Mouse (Mus musculus) limb, embryonic 13.5 days (tissue): ENCODE measurements at regions not wholly inside any gene's neighbourhood (a gene's known extent, or its start where the extent isn't known, plus 50 kb on each side); places are given as distances from the start of the nearest gene placed in this dataset.

Experiments
- ATAC-seq: fragments of 200-750 bp; cut with Nextera tagmentation; 2 replicates; pipeline ENCODE4 v1.8.0; 2017; ENCODE audit warnings: low read depth, moderate number of reproducible peaks, moderate TSS enrichment; ENCODE audit not compliant: low FRiP score
- H3K27ac ChIP-seq: fragments of 300-500 bp; sonication (generic); 2 replicates; pipeline ENCODE4 v1.5.1; 2015; ENCODE audit warnings: inconsistent platforms, mild to moderate bottlenecking, moderate library complexity
- H3K27me3 ChIP-seq: fragments of 300-500 bp; sonication (generic); 2 replicates; pipeline ENCODE4 v1.6.1; 2015; ENCODE audit warnings: mild to moderate bottlenecking, inconsistent platforms
- H3K36me3 ChIP-seq: fragments of 300-500 bp; sonication (generic); 2 replicates; pipeline ENCODE4 v1.6.1; 2015; ENCODE audit warnings: inconsistent platforms, mild to moderate bottlenecking, moderate library complexity
- H3K4me1 ChIP-seq: fragments of 300-500 bp; sonication (generic); 2 replicates; pipeline ENCODE4 v1.6.1; 2015; ENCODE audit warnings: inconsistent platforms
- H3K4me2 ChIP-seq: fragments of 300-500 bp; sonication (generic); replicated peaks from 2 replicates; pipeline ENCODE4 v1.6.1; 2015; ENCODE audit warnings: inconsistent platforms, mild to moderate bottlenecking, moderate library complexity
- H3K4me3 ChIP-seq: fragments of 300-500 bp; sonication (generic); 2 replicates; pipeline ENCODE4 v1.5.1; 2015; ENCODE audit warnings: moderate library complexity, mild to moderate bottlenecking, inconsistent platforms
- H3K9ac ChIP-seq: fragments of 300-500 bp; sonication (generic); 2 replicates; pipeline ENCODE4 v1.6.1; 2015; ENCODE audit warnings: mild to moderate bottlenecking, inconsistent platforms
- H3K9me3 ChIP-seq: fragments of 300-500 bp; sonication (generic); 2 replicates; pipeline ENCODE4 v1.6.1; 2016; ENCODE audit warnings: inconsistent platforms
- WGBS: fragments of 180-500 bp; shearing (Covaris S2); methylation state at CpG from one replicate; pipeline ENCODE4 v1.1.7; 2015; 5-methylcytosine and 5-hydroxymethylcytosine counted together

DNA sequence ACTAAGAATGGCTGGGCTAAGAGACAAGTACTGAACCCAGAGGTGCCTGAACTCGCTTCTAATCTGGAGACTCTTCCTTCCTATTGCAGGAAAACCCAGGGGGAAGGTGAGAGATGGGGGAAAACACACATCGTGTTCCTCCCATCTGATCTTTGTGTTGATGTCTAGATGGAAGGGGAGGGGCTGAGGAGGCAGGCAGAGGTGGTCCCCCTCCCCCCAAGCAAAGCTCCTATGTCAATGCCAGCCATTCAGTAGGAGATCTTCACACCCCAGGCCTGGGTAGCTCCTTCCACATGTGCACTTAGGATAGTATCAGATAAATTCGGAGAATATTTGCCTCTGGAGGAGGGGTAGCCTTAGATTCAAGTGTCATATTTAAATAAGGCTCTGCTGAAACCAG, 118.0 kb upstream of the Ralgapa2 start:
- no peak overlapping the region for H3K27ac ChIP-seq
- 0 out of 2 replicates have a peak, but pooled peaks cover 4% of the 10 kb centered on the region for H3K27me3 ChIP-seq
- no peak overlapping the region for H3K9ac ChIP-seq
- no peak overlapping the region for H3K4me2 ChIP-seq
- no peaks in the 10 kb centered on the region for H3K36me3 ChIP-seq
- no peaks in the 10 kb centered on the region; the same call in 1 of the 2 replicates for H3K4me1 ChIP-seq
- no peaks in the 10 kb centered on the region for H3K9me3 ChIP-seq
- no peak for ATAC-seq
- WGBS, result 73% methylated on average over 3 of the region's 3 CpGs
- H3K4me3 ChIP-seq, result no peak overlapping the region

DNA sequence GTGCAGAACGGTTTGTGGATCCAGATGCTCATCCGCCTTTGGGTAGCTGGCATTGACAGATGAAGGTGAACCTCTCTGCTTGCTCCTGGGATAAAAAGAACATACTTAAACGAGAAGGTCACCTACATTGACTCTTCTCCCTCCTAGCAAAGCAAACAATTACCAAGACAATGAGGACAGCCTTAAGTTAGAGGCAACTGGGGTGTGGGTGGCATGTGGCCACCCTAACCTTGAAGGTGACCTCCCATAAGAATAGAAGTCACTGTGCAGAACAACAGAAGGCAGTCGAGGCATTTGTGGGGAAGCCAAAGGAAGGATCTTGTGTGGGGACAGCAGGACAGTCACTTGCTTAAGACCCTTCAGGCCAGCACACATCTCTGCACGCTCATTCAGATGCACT, 119.0 kb upstream of the Ralgapa2 start:
- H3K27me3 ChIP-seq, result 0 out of 2 replicates have a peak, but pooled peaks cover 4% of the 10 kb centered on the region
- no peak for ATAC-seq
- H3K36me3 ChIP-seq, result no peaks in the 10 kb centered on the region
- 77% methylated on average over 5 of the region's 5 CpGs for WGBS
- H3K4me1 ChIP-seq, result no peaks in the 10 kb centered on the region; the same call in 1 of the 2 replicates
- no peak overlapping the region for H3K27ac ChIP-seq
- H3K4me2 ChIP-seq, result no peak overlapping the region
- H3K4me3 ChIP-seq, result no peak overlapping the region
- no peak overlapping the region for H3K9ac ChIP-seq
- no peaks in the 10 kb centered on the region for H3K9me3 ChIP-seq

DNA sequence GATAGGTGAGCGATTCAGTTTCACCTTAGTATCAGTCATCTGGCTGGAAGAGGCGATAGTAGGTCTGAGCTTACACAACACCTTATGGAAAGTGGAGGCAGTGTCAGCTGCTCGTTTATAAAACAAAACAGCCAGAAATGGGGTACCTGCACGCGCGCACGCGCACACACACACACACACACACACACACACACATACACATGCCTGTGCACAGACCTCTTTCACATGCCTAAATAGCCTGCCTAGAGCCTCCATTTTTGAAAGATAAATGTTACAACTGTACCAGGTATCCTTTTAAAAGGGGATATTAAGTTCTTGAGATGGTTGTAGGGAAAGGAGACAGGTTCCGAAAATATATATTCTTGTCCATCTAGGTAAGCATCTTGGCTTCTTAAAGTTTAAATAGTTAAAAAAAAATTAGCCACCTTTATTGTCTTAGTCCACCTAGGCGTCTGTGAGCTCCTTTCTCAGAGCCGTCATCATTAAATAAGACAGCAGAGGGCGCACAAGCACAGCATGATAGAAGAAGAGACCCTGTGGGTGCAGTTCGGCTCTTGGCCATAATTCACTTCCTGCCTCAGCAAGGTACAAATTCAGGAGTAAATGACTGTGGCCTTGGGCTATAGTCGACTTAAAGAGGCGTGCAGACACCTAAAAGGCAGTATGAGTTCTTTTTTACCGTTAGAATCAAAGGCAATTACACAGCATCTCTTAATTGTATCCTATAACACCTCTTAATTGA, 121.4 kb upstream of the Ralgapa2 start:
- Histone ChIP-seq H3K36me3 (no peaks in the 10 kb centered on the region), H3K27me3 (no peaks in the 10 kb centered on the region), H3K9ac (no peak overlapping the region), H3K9me3 (no peaks in the 10 kb centered on the region), H3K4me2 (no peak overlapping the region), H3K4me3 (no peak overlapping the region), H3K4me1 (no peaks in the 10 kb centered on the region; the same call in 1 of the 2 replicates), H3K27ac (no peak overlapping the region)
- WGBS, result 47% methylated on average over 16 of the region's 16 CpGs
- ATAC-seq, result peak; percentile 54; the same call in 1 of the 2 replicates

DNA sequence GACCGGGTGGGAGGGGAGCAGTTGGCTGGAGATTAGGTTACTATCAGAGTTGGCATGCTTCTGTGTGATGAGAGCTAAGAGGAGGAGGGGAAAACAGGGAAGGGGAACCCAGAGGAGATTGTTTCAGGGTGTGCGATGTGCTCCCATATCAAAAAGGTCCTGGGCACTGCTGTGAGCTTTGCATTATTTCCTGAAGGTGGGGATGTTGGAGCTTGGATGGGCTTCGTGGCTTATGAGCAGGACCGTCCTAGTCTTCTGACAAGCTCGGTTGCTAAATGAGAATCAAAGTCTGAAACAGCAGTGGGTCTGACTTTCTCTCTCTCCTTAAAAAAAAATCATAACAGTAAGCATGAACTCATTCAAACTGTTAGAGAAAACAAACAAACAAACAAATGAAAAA, 125.4 kb upstream of the Ralgapa2 start:
- no peak overlapping the region for H3K4me2 ChIP-seq
- no peaks in the 10 kb centered on the region for H3K9me3 ChIP-seq
- H3K9ac ChIP-seq, result no peak overlapping the region
- no peak overlapping the region for H3K4me3 ChIP-seq
- ATAC-seq, result no peak
- no peaks in the 10 kb centered on the region; the same call in 1 of the 2 replicates for H3K4me1 ChIP-seq
- no peaks in the 10 kb centered on the region for H3K27me3 ChIP-seq
- H3K36me3 ChIP-seq, result no peaks in the 10 kb centered on the region
- H3K27ac ChIP-seq, result no peak overlapping the region
- WGBS, result 61% methylated on average over 5 of the region's 5 CpGs

DNA sequence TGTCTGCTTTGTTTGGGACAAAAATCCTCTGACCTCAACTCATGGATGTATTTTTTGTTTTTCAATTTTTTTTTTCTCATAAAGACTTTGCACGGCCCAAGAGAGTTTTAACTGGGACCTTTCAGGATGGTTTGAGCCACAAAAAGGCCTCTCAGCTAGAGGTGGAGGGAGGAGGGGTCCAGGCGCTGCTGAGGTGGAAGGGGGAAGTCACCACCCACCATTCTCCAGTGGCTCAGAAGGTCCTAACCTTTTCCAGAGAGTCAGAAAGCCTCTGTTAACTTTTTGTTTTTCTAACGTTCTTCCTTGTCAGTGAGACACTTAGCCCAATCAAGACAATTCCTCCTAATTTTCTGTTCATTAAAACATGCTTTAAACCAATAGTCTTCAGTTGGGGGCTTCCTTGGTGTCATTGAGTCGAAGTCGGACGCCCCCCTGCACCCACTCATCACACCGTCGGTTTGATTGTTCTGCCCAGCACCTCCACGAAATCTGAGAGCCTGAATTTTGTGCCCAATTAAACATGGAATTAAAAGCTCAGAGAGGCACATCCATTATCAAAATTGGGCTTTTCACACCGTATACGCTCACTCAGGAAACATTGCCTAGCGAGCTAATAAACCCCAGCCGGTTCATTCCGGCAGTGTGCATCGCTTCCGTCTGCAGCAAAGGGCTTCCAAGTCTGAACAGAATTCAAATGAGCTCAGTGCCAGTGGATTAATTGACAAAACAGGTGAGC, 134.3 kb upstream of the Ralgapa2 start:
- 25% methylated on average over 16 of the region's 16 CpGs for WGBS
- Histone ChIP-seq H3K27me3 (no peaks in the 10 kb centered on the region), H3K27ac (no peak overlapping the region), H3K4me3 (no peak overlapping the region), H3K36me3 (no peaks in the 10 kb centered on the region), H3K4me1 (peaks cover 8% of the 10 kb centered on the region; the same call in 1 of the 2 replicates), H3K9me3 (no peaks in the 10 kb centered on the region), H3K9ac (0 out of 2 replicates have a peak overlapping the region, but pooled peaks have one; percentile 25), H3K4me2 (peak overlapping the region; percentile 36)
- ATAC-seq, result peak; percentile 40; the same call in 1 of the 2 replicates

GRCm38 (mm10) chr2:146646973-146647282, 134.8 kb upstream of the Ralgapa2 start:
- ATAC-seq, result no peak
- H3K9ac ChIP-seq, result no peak overlapping the region
- no peak overlapping the region for H3K27ac ChIP-seq
- no peaks in the 10 kb centered on the region for H3K27me3 ChIP-seq
- 85% methylated on average over 2 of the region's 2 CpGs for WGBS
- no peak overlapping the region for H3K4me3 ChIP-seq
- no peaks in the 10 kb centered on the region for H3K9me3 ChIP-seq
- H3K4me1 ChIP-seq, result peaks cover 8% of the 10 kb centered on the region; the same call in 1 of the 2 replicates
- peak overlapping the region; percentile 36 for H3K4me2 ChIP-seq
- no peaks in the 10 kb centered on the region for H3K36me3 ChIP-seq

DNA sequence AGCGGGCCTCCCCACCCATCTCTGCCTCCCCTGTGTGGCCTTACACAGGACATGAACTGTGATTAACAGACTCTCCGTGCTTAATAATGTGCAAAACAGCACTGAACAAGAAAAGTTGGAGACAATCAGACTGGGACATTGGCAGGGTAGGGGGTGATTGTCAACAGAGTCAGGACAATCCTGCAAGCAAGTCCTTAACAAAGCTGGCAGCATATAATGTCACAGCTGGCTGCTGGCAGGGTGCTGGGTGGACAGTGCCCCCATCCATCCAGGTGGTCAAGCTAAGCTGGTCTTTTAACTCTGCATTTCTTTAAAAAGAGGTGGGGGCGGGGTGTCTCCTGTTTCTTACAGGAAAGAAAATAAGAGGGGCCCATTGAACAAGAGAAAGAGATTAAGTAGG, 149.2 kb upstream of the Ralgapa2 start:
- Histone ChIP-seq H3K27ac (no peak overlapping the region), H3K36me3 (no peaks in the 10 kb centered on the region), H3K27me3 (no peaks in the 10 kb centered on the region), H3K4me3 (no peak overlapping the region), H3K9me3 (no peaks in the 10 kb centered on the region), H3K4me2 (no peak overlapping the region), H3K4me1 (peaks cover 4% of the 10 kb centered on the region; the same call in 1 of the 2 replicates), H3K9ac (no peak overlapping the region)
- no peak for ATAC-seq
- 63% methylated on average over 3 of the region's 3 CpGs for WGBS

DNA sequence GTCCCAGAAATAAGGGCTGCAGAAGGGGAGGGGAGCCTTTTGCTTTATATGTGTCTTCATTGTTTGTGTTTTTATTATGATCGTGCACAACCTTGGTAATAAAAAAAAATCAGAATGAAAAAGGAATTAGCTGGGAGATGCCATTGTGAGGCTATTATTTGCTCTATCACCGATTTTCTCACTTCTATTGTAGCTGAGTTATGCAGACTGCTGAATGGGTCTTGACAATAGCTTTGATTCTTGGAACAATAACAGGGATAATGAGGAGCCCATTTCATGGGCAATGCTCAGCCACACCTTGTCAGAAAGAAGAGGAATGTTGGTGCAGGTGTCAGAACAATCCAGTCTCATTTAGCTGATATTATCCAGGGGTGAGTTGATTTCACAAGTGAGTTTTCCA, 160.6 kb upstream of the Ralgapa2 start:
- no peaks in the 10 kb centered on the region for H3K36me3 ChIP-seq
- no peaks in the 10 kb centered on the region for H3K4me1 ChIP-seq
- no peak for ATAC-seq
- H3K4me3 ChIP-seq, result no peak overlapping the region
- H3K27ac ChIP-seq, result no peak overlapping the region
- no peaks in the 10 kb centered on the region for H3K27me3 ChIP-seq
- no peak overlapping the region for H3K9ac ChIP-seq
- H3K4me2 ChIP-seq, result no peak overlapping the region
- WGBS, result 71% methylated on average over 2 of the region's 2 CpGs
- H3K9me3 ChIP-seq, result no peaks in the 10 kb centered on the region

- Histone ChIP-seq H3K36me3 (no peaks in the 10 kb centered on the region), H3K4me2 (no peak overlapping the region), H3K9me3 (no peaks in the 10 kb centered on the region), H3K27ac (no peak overlapping the region), H3K4me1 (peaks cover 7% of the 10 kb centered on the region; the same call in 1 of the 2 replicates), H3K27me3 (0 out of 2 replicates have a peak, but pooled peaks cover 3% of the 10 kb centered on the region), H3K9ac (no peak overlapping the region), H3K4me3 (no peak overlapping the region)
- 57% methylated on average over 3 of the region's 3 CpGs for WGBS
- no peak for ATAC-seq
Observed at GRCm38 (mm10) chr2:146681979-146682378, 169.8 kb upstream of the Ralgapa2 start.

DNA sequence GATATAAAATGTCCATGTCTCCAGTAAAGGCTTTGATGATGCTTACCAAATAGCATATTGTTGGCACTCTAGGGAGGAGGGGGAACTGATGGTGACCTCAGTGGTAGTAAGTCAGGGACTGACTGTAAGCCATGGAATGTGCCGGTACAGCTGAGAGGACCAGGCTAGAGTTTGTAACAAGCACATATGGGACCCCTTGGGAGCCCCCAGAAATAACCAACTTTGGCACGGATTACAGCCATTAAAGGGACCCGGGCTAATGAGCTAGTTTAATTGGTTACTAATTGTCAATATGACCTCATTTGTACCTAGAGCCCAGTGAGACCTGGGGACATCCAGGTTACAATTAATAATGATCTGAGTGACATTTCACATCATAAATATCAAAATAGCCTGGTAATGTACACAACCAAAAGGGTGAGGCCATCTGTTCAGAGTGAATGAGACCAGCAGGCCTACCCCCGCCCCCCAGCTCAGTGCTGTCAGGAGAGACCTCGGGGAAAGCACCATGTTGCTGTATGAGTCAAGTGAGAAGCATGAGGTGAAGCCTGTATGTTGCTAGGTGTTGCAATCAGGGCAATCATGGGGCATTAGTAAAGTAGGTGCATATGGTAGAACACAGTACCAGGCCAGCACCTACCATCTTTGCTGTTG, 169.7 kb upstream of the Kiz start:
- H3K27me3 ChIP-seq, result 0 out of 2 replicates have a peak, but pooled peaks cover 4% of the 10 kb centered on the region
- no peak overlapping the region for H3K4me2 ChIP-seq
- ATAC-seq, result 0 out of 2 replicates have a peak, but pooled peaks have one; percentile 49
- H3K9ac ChIP-seq, result no peak overlapping the region
- H3K27ac ChIP-seq, result no peak overlapping the region
- H3K4me3 ChIP-seq, result no peak overlapping the region
- 30% methylated on average over 5 of the region's 5 CpGs for WGBS
- H3K36me3 ChIP-seq, result no peaks in the 10 kb centered on the region
- peaks cover 7% of the 10 kb centered on the region; the same call in 1 of the 2 replicates for H3K4me1 ChIP-seq
- H3K9me3 ChIP-seq, result no peaks in the 10 kb centered on the region

GRCm38 (mm10) chr2:146688544-146688943, 167.1 kb upstream of the Kiz start:
- 70% methylated on average over 7 of the region's 7 CpGs for WGBS
- peaks cover 19% of the 10 kb centered on the region for H3K4me1 ChIP-seq
- no peak overlapping the region for H3K9ac ChIP-seq
- H3K36me3 ChIP-seq, result no peaks in the 10 kb centered on the region
- no peak overlapping the region for H3K27ac ChIP-seq
- H3K4me2 ChIP-seq, result no peak overlapping the region
- 0 out of 2 replicates have a peak, but pooled peaks cover 4% of the 10 kb centered on the region for H3K27me3 ChIP-seq
- ATAC-seq, result no peak
- H3K4me3 ChIP-seq, result no peak overlapping the region
- H3K9me3 ChIP-seq, result no peaks in the 10 kb centered on the region

GRCm38 (mm10) chr2:146693484-146693883, 162.2 kb upstream of the Kiz start:
- no peak for ATAC-seq
- no peaks in the 10 kb centered on the region for H3K27me3 ChIP-seq
- H3K9me3 ChIP-seq, result no peaks in the 10 kb centered on the region
- no peak overlapping the region for H3K4me3 ChIP-seq
- no peaks in the 10 kb centered on the region for H3K36me3 ChIP-seq
- no peak overlapping the region for H3K4me2 ChIP-seq
- WGBS, result 15% methylated on average over 2 of the region's 2 CpGs
- H3K4me1 ChIP-seq, result peaks cover 22% of the 10 kb centered on the region
- H3K27ac ChIP-seq, result no peak overlapping the region; the same call in 1 of the 2 replicates
- H3K9ac ChIP-seq, result no peak overlapping the region
